Mouse (Mus musculus): ENCODE measurements around the gene Keg1. TPM values are rescaled to one million over a fixed set of nuclear protein-coding genes. Genes with fewer than 3 reads are reported as not detected.
"Not testable (repeated sequence)": the region's sequence is repeated elsewhere in the genome, so short reads cannot be mapped to it uniquely, and the experiment has no call there.

Gene Keg1
- polyA plus RNA-seq (2015; fragmentation: Nextera tagmentation; extraction: Ambion mirVana) = not detected in 2 replicates

DNA sequence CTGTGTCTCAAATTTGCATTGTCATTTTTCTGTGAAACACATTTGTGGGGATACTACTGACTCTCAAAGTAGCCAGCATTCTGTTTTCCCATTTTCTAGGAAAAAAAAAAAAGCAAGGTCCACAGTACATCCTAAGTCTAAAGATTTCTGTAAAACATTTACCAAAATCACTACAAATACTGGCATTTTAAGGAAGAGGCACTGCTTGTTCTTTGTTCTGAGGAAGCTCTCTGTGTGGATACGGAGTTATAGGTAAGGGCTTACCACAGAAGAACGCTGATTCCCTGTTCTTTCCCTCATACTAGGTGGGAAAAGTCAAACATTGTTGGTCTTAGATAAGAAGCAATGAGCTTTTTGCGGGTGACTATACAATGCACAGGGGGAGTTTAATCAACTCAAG is at the start of gene Keg1:
Keg1 (plus strand) TSS at position 197 of the 400 bp plus-strand sequence.
- 84% methylated on average over 3 of the region's 3 CpGs for WGBS
- ATAC-seq (ENCODE audit: low FRiP score) = no peak
- H3K9me3 ChIP-seq = no peaks in the 10 kb centered on the region

DNA sequence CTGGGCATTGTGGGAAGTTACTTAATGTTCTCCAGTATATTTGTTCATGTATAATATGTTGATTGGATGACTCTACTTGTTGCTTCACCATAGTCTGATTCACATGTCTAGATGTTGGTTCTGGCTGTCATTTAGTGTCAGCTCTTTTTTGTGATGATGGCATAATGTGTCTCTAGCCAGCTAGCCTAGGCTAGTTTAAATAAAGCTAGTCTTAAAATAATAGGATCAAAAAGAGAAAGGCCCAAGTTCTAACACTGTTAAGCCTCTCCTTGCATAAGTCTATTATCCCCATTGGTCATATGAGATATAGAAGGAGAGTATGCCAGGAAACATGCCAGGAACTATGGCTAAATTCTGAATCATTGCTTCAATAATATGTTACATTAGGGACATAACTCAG is 46.1 kb upstream of the Keg1 start:
- Histone ChIP-seq H3K4me1 (replicated peaks) (no peaks in the 10 kb centered on the region), H3K9me3 (no peaks in the 10 kb centered on the region), H3K4me2 (no peak overlapping the region), H3K4me3 (no peak overlapping the region), H3K27me3 (no peaks in the 10 kb centered on the region), H3K9ac (no peak overlapping the region), H3K36me3 (no peaks in the 10 kb centered on the region), H3K27ac (no peak overlapping the region)
- no peak for ATAC-seq (ENCODE audit: low FRiP score)

More for the DNA sequence above, at the start of gene Keg1:
- H3K9ac ChIP-seq = no peak within 1 kb of the TSS
- no peak within 1 kb of the TSS for H3K4me3 ChIP-seq
- no peaks in the 10 kb centered on the region for H3K4me1 ChIP-seq (replicated peaks)
- no peaks in the 10 kb centered on the region for H3K27me3 ChIP-seq
- no peak within 1 kb of the TSS for H3K27ac ChIP-seq
- no peak within 1 kb of the TSS for H3K4me2 ChIP-seq
- no peaks in the 10 kb centered on the region for H3K36me3 ChIP-seq

DNA sequence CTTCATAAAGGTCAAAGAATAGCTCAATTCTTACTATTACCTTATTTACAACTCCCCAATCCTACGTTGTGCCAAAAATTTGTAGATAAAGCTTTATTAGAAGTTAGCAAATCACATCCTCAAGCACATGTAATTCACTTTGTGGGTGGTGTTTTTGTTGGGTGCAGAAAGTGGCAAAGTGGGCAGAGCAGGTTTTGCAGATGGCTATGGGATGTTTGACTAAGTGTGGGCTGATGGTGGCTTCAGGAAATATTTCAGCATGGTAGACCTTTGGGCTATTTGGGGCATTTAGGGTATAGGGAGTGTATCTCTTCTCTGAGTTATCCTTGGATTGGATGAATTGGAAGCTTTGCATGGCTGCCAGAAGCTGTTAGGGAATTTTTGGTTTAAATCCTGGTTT is 29.4 kb upstream of the Keg1 start:
- Histone ChIP-seq H3K4me1 (replicated peaks) (no peaks in the 10 kb centered on the region), H3K27ac (no peak overlapping the region), H3K9ac (no peak overlapping the region), H3K9me3 (0 out of 2 replicates have a peak, but pooled peaks cover 3% of the 10 kb centered on the region), H3K36me3 (no peaks in the 10 kb centered on the region), H3K27me3 (no peaks in the 10 kb centered on the region), H3K4me2 (no peak overlapping the region), H3K4me3 (no peak overlapping the region)
- no peak for ATAC-seq (ENCODE audit: low FRiP score)
- 87% methylated on average over 1 of the region's 1 CpGs for WGBS

DNA sequence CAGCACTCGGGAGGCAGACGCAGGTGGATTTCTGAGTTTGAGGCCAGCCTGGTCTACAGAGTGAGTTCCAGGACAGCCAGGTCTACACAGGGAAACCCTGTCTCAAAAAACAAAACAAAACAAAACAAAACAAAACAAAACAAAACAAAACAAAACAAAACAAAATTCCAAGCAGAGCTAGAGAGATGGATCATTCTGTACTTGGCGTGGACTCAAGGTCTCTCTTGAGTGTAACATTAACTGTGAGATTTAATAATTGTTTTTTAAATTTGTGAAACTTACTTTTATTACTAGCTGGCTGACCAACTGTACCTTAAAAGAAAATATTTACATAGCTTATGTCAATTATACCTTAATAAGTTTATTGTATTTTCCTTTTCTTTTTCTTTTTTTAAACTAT is 27.0 kb upstream of the Keg1 start:
- H3K36me3 ChIP-seq; H3K4me2 ChIP-seq; H3K4me3 ChIP-seq; ATAC-seq (ENCODE audit: low FRiP score); H3K9ac ChIP-seq; H3K27ac ChIP-seq; H3K4me1 ChIP-seq (replicated peaks); H3K27me3 ChIP-seq; H3K9me3 ChIP-seq: not testable (repeated sequence)
- 95% methylated on average over 3 of the region's 3 CpGs for WGBS

DNA sequence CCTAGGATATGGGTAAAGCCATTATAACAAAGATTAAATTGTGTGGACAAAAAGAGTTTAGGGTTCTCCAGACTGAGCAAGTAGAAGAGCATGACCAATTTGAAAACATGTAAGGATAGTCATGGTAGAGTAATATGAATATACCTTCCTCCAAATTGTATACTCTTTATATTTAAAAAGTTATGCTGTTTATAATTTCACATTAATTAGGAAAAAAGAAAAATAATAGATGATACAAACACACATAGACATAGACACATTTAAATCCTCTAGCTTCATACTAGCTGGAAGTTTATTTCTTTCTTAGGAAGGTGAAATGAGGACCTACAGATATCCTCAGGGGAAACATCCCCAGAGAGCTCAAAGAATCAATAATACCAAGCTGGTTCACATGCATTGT is 25.4 kb upstream of the Keg1 start, which contains the start of gene Olfr1442:
Olfr1442 (plus strand) TSS at position 301 of the 400 bp plus-strand sequence.
- ATAC-seq (ENCODE audit: low FRiP score) = no peak
- no peak within 1 kb of the TSS for H3K27ac ChIP-seq
- no peak within 1 kb of the TSS for H3K9ac ChIP-seq
- H3K9me3 ChIP-seq = no peaks in the 10 kb centered on the region
- H3K36me3 ChIP-seq = no peaks in the 10 kb centered on the region
- no peaks in the 10 kb centered on the region for H3K4me1 ChIP-seq (replicated peaks)
- H3K4me2 ChIP-seq = no peak within 1 kb of the TSS
- no peak within 1 kb of the TSS for H3K4me3 ChIP-seq
- H3K27me3 ChIP-seq = no peaks in the 10 kb centered on the region

DNA sequence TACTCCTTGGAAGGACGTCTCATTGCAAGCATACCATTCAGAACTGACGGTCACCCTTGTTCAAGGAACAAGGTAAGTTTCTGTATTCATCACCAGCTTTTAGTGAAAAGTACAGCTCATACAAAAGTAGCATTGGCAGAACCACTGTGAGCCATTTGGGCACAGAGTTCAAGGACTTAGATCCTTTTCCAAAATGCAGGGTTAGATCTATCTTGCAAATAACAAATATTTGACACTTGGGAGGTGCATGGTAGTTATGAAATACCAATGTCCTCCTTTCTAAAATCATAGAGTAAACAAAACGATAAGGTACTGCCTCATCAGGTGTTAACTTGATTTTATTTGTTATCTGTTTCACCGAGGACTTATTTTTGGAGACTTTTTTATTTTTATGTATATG is 24.5 kb upstream of the Keg1 start:
- no peak overlapping the region for H3K4me3 ChIP-seq
- H3K9me3 ChIP-seq = no peaks in the 10 kb centered on the region
- H3K4me2 ChIP-seq = no peak overlapping the region
- H3K4me1 ChIP-seq (replicated peaks) = no peaks in the 10 kb centered on the region
- H3K27ac ChIP-seq = no peak overlapping the region
- no peaks in the 10 kb centered on the region for H3K36me3 ChIP-seq
- WGBS = 86% methylated on average over 4 of the region's 4 CpGs
- no peaks in the 10 kb centered on the region for H3K27me3 ChIP-seq
- no peak overlapping the region for H3K9ac ChIP-seq
- ATAC-seq (ENCODE audit: low FRiP score) = no peak

DNA sequence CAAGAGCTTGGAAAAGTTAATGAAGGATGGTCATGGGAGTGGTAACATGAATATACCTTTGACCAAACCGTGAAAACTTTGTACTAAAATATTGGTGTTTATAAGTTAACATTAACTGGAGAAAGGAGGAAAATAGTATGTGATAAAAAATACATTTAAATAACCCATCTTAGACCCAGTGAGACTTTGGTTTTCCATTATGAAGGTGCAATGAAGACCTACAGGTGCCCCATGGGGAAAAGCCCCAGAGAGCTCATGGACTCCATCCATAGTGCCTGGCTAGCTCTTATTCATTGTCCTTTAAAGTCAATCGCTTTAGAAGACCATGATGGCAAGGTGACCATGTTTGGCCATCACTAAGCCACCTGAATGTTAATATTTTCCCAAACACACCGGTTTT is 17.8 kb upstream of the Keg1 start, which contains the start of gene Olfr1443:
Olfr1443 (plus strand) TSS at position 301 of the 400 bp plus-strand sequence.
- WGBS = 82% methylated on average over 3 of the region's 3 CpGs
- Histone ChIP-seq H3K4me2 (no peak within 1 kb of the TSS), H3K9me3 (no peaks in the 10 kb centered on the region), H3K27ac (no peak within 1 kb of the TSS), H3K4me3 (no peak within 1 kb of the TSS), H3K4me1 (replicated peaks) (no peaks in the 10 kb centered on the region), H3K36me3 (no peaks in the 10 kb centered on the region), H3K27me3 (no peaks in the 10 kb centered on the region), H3K9ac (no peak within 1 kb of the TSS)
- ATAC-seq (ENCODE audit: low FRiP score) = no peak

DNA sequence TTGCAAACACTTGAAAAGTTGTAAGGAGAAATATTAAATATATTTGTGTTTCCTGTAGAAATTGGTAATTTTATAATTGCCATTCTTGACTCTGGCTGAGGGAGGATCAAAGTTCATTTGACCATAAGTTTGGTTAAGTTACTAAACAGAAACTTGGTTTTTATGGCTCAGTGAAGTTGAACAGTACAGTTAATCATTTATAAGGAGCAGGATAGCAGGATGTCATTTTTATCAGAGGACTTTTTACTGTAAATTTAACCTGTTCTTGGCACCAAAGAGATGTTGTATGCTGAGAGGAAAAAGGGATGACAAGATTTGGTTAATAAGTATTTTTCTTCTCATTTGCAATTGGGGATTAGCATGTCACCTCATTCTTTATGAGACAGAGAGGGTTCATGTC is 10.9 kb upstream of the Keg1 start:
- ATAC-seq (ENCODE audit: low FRiP score) = no peak
- no peak overlapping the region for H3K9ac ChIP-seq

DNA sequence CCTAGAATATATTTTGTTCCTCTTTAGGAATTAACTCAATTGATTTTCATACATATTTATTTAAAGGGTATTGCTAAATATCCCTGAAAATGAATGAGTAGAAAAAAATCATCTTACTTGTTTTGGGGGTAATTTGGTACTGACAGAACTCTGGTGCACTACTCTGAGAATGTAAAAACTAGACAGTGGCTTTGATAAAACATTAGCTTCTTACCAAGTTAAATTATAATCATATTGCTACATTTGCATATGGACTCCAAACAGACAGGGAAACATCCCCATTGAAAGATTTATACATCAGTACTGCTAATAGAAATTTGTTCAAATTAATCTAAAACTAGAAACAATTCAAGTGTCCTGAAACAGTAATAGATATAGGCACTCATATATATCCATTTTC is 10.4 kb upstream of the Keg1 start:
- ATAC-seq (ENCODE audit: low FRiP score) = no peak
- no peaks in the 10 kb centered on the region for H3K36me3 ChIP-seq
- H3K4me3 ChIP-seq = no peak overlapping the region
- H3K27me3 ChIP-seq = no peaks in the 10 kb centered on the region
- H3K4me1 ChIP-seq (replicated peaks) = no peaks in the 10 kb centered on the region
- no peak overlapping the region for H3K9ac ChIP-seq
- no peaks in the 10 kb centered on the region for H3K9me3 ChIP-seq
- H3K27ac ChIP-seq = no peak overlapping the region
- H3K4me2 ChIP-seq = no peak overlapping the region

More for the DNA sequence above, 10.9 kb upstream of the Keg1 start:
- no peak overlapping the region for H3K27ac ChIP-seq
- H3K4me2 ChIP-seq = no peak overlapping the region
- H3K27me3 ChIP-seq = no peaks in the 10 kb centered on the region
- H3K9me3 ChIP-seq = no peaks in the 10 kb centered on the region
- H3K36me3 ChIP-seq = no peaks in the 10 kb centered on the region
- no peaks in the 10 kb centered on the region for H3K4me1 ChIP-seq (replicated peaks)
- H3K4me3 ChIP-seq = no peak overlapping the region

DNA sequence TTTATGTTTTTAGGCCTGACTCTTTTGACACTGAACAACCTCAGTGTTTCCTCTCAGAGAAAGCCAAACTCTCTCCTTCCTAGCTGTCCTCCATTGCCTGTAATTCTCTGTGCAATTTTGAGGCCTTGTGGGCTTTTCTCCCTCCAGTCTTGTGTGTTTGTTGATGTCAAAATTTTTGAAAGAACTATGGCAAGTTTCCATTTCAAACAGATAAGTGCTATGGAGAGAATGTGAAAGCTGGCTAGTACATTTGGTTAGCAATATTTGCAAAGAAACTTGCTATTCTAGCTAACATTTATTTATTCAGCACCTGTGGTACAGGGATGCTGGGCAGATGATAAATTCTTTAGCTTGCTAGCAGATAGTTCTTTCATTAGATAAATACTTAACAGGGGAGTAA is 635 bp downstream of the Keg1 start:
- H3K4me1 ChIP-seq (replicated peaks) = no peaks in the 10 kb centered on the region
- no peak overlapping the region for H3K9ac ChIP-seq
- no peak overlapping the region for H3K27ac ChIP-seq
- H3K4me2 ChIP-seq = no peak overlapping the region
- ATAC-seq (ENCODE audit: low FRiP score) = no peak
- H3K36me3 ChIP-seq = no peaks in the 10 kb centered on the region
- no peak overlapping the region for H3K4me3 ChIP-seq
- no peaks in the 10 kb centered on the region for H3K9me3 ChIP-seq
- no peaks in the 10 kb centered on the region for H3K27me3 ChIP-seq

DNA sequence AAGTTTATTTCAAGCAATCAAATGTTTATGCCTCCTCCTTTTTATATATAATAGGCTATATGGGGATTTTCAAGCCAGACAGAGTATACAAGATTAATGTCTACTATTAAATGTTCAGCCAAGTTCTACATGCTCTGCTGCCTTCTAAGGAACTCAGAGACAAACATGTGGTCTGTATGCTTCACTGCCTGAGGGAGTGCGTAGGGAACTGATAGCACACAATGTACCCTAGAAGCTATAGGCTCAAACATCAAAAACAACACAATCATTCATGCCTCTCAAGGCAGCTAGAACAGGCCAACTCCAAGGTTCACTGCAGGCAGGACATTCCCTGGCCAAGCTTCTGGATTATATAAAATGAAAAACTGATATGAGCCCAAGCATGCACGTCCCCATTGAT is 12.9 kb downstream of the Keg1 start:
- Histone ChIP-seq H3K4me2 (no peak overlapping the region), H3K9ac (no peak overlapping the region), H3K4me3 (no peak overlapping the region), H3K36me3 (no peaks in the 10 kb centered on the region), H3K27ac (no peak overlapping the region), H3K4me1 (replicated peaks) (no peaks in the 10 kb centered on the region), H3K27me3 (no peaks in the 10 kb centered on the region), H3K9me3 (no peaks in the 10 kb centered on the region)
- no peak for ATAC-seq (ENCODE audit: low FRiP score)
- WGBS = 90% methylated on average over 2 of the region's 2 CpGs

DNA sequence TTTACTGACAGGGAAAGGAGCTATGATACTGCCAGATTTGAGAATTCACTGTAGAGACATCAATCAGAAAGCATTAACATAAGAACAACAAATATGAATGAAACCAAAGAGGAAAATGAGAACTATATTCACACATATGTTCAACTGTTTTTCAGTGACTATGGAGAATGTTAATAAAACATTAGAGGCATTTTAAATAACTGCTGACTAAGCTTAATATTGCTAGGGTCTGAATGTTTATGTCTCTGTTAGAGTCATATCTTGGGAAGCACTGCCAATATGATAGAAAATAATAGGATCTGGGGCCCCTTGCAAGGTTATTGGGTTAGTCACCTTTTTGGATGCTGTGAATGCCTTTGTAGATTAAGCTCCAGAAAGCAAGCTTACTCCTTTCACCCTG is 13.4 kb downstream of the Keg1 start:
- H3K4me1 ChIP-seq (replicated peaks) = no peaks in the 10 kb centered on the region
- no peak for ATAC-seq (ENCODE audit: low FRiP score)
- H3K27me3 ChIP-seq = no peaks in the 10 kb centered on the region

DNA sequence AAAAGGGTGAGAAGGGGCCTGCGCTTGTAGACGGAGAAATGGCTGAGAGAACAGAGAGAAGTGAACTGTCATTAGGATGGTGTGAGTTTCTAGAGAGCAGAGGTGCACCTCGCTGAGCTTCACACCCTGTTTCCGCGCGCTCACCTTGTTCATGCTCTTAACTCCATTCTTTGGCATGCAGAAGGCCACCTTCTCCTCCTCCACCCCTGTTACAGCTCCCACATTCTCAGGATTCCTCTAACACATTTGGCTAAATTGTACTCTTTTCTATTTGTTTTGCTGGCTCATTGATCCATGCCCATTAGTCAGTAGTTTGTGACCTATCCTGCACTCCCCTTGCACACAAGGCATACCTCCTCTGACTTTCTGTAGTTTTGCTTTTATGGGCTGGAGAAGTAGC is 23.6 kb downstream of the Keg1 start:
- no peaks in the 10 kb centered on the region for H3K9me3 ChIP-seq
- WGBS = 81% methylated on average over 6 of the region's 6 CpGs
- no peak overlapping the region for H3K9ac ChIP-seq
- H3K4me2 ChIP-seq = no peak overlapping the region
- H3K36me3 ChIP-seq = no peaks in the 10 kb centered on the region
- H3K27ac ChIP-seq = no peak overlapping the region
- no peaks in the 10 kb centered on the region for H3K27me3 ChIP-seq
- H3K4me1 ChIP-seq (replicated peaks) = no peaks in the 10 kb centered on the region
- ATAC-seq (ENCODE audit: low FRiP score) = no peak
- H3K4me3 ChIP-seq = no peak overlapping the region

More for the DNA sequence above, 13.4 kb downstream of the Keg1 start:
- no peak overlapping the region for H3K27ac ChIP-seq
- H3K4me3 ChIP-seq = no peak overlapping the region
- no peak overlapping the region for H3K4me2 ChIP-seq
- no peaks in the 10 kb centered on the region for H3K9me3 ChIP-seq
- H3K9ac ChIP-seq = no peak overlapping the region
- no peaks in the 10 kb centered on the region for H3K36me3 ChIP-seq

DNA sequence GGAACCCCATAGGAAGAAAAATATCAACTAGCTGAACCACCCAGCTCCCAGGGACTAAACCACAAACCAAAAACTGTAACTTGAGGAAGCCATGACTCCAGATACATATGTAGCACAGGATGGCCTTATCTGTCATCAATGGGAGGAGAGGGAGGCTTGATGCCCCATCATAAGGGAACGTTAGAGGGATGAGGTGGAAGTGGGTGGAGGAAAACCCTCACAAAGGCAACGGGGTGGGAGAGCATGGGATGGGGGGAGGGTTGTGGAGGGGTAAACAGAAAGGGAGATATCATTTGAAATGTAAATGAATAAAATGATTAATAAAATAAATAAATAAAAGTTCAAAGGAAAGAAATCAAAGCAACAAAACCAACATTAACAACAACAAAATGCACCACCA is 24.9 kb downstream of the Keg1 start:
- ATAC-seq (ENCODE audit: low FRiP score) = no peak
- H3K9me3 ChIP-seq = no peaks in the 10 kb centered on the region
- no peak overlapping the region for H3K27ac ChIP-seq
- WGBS = 66% methylated on average over 2 of the region's 2 CpGs
- no peak overlapping the region for H3K9ac ChIP-seq
- no peaks in the 10 kb centered on the region for H3K4me1 ChIP-seq (replicated peaks)
- H3K4me3 ChIP-seq = no peak overlapping the region
- no peaks in the 10 kb centered on the region for H3K27me3 ChIP-seq
- no peak overlapping the region for H3K4me2 ChIP-seq
- H3K36me3 ChIP-seq = no peaks in the 10 kb centered on the region
